Mouse (Mus musculus) heart, embryonic 14.5 days (tissue): ENCODE measurements around the gene Faah. TPM values are rescaled to one million over a fixed set of nuclear protein-coding genes. Genes with fewer than 3 reads are reported as not detected.

ENCODE experiments used
- ATAC-seq: fragments of 200-750 bp; cut with Nextera tagmentation; 2 replicates; pipeline ENCODE4 v1.8.0; 2017; ENCODE audit warnings: low read depth, moderate TSS enrichment; ENCODE audit not compliant: insufficient number of reproducible peaks, insufficient read depth, low FRiP score
- H3K27ac ChIP-seq, 2 experiments: fragments of 200-500 bp in 1 of 2; fragments of 300-500 bp in 1 of 2; sonication (generic) in 1 of 2; replicated peaks in 1 of 2; 2 replicates each; pipeline ENCODE4 v1.5.1; 2012 to 2014; ENCODE audit warnings: low read depth in 2 of 2, low read length in 2 of 2, control low read depth in 1 of 2, mild to moderate bottlenecking in 1 of 2, mixed read lengths in 1 of 2; ENCODE audit not compliant: control insufficient read depth in 1 of 2, insufficient read depth in 1 of 2
- H3K27me3 ChIP-seq: fragments of 300-500 bp; sonication (generic); 2 replicates; pipeline ENCODE4 v1.6.1; 2014; ENCODE audit warnings: mild to moderate bottlenecking, low read length, control low read depth; ENCODE audit not compliant: control insufficient read depth, insufficient read depth
- H3K36me3 ChIP-seq: fragments of 300-500 bp; sonication (generic); 2 replicates; pipeline ENCODE4 v1.6.1; 2014; ENCODE audit warnings: mild to moderate bottlenecking, control low read depth, low read length, mixed read lengths; ENCODE audit not compliant: control insufficient read depth, insufficient read depth
- H3K4me1 ChIP-seq, 2 experiments: fragments of 200-500 bp in 1 of 2; fragments of 300-500 bp in 1 of 2; sonication (generic) in 1 of 2; 2 replicates each; pipeline ENCODE4 v1.6.1; 2012 to 2014; ENCODE audit warnings: low read length in 2 of 2, control low read depth in 1 of 2, mixed read lengths in 1 of 2; ENCODE audit not compliant: control insufficient read depth in 2 of 2, insufficient read depth in 2 of 2
- H3K4me2 ChIP-seq: fragments of 300-500 bp; sonication (generic); 2 replicates; pipeline ENCODE4 v1.6.1; 2014; ENCODE audit warnings: mild to moderate bottlenecking, low read length
- H3K4me3 ChIP-seq, 2 experiments: fragments of 200-500 bp in 1 of 2; fragments of 300-500 bp in 1 of 2; sonication (generic) in 1 of 2; 2 replicates each; pipeline ENCODE4 v1.5.1; 2012 to 2014; ENCODE audit warnings: low read length in 2 of 2, mild to moderate bottlenecking in 2 of 2, control low read depth in 1 of 2, low read depth in 1 of 2, moderate library complexity in 1 of 2; ENCODE audit not compliant: control insufficient read depth in 1 of 2, insufficient read depth in 1 of 2
- H3K9ac ChIP-seq: fragments of 300-500 bp; sonication (generic); 2 replicates; pipeline ENCODE4 v1.6.1; 2014; ENCODE audit warnings: mild to moderate bottlenecking, low read length
- H3K9me3 ChIP-seq: fragments of 300-500 bp; sonication (generic); 2 replicates; pipeline ENCODE4 v1.6.1; 2016; ENCODE audit warnings: low read length, control low read depth; ENCODE audit not compliant: control insufficient read depth
- WGBS: fragments of 180-500 bp; shearing (Covaris S2); extraction: QIAGEN DNeasy Blood & Tissue Kit; methylation state at CpG from one replicate; pipeline ENCODE4 v1.1.7; 2014; 5-methylcytosine and 5-hydroxymethylcytosine counted together
- polyA plus RNA-seq: library from polyadenylated mRNA; unstranded; fragments of >200 nt; fragmentation: Nextera tagmentation; extraction: Ambion mirVana; gene quantifications from 2 replicates; pipeline ENCODE4 v1.2.1, GENCODE M21; 2014

Gene Faah
- polyA plus RNA-seq, 1 experiment from 2014 or later, result 1.9 TPM

DNA sequence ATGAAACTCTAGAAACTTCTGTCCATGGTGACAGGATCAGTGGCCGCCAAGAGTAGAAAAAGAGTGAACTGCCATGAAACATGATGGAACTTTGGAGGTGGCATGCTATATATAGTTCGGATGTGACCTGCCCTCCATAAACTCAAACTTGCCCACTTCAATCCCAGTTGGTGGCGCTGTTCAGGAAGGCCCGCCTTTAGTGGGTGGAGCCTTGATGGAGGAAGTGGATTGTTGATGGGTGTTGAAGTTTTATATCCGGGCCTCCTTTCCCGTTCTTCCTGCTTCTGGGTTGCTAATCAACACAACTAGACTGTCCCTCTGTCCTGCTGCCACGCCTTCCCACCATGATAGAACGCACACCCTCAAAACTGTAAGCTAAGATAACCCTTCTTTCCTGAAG is 32.8 kb downstream of the Faah start:
- Histone ChIP-seq H3K27me3 (peaks cover 28% of the 10 kb centered on the region), H3K27ac (no peak overlapping the region), H3K4me2 (no peak overlapping the region), H3K4me1 (peaks cover 2 to 3% of the 10 kb centered on the region in 2 experiments; a peak in 1 of 4 replicates), H3K9ac (no peak overlapping the region), H3K4me3 (no peak overlapping the region), H3K9me3 (no peaks in the 10 kb centered on the region), H3K36me3 (no peaks in the 10 kb centered on the region)
- WGBS, result 29% methylated on average over 8 of the region's 8 CpGs
- ATAC-seq, result no peak

DNA sequence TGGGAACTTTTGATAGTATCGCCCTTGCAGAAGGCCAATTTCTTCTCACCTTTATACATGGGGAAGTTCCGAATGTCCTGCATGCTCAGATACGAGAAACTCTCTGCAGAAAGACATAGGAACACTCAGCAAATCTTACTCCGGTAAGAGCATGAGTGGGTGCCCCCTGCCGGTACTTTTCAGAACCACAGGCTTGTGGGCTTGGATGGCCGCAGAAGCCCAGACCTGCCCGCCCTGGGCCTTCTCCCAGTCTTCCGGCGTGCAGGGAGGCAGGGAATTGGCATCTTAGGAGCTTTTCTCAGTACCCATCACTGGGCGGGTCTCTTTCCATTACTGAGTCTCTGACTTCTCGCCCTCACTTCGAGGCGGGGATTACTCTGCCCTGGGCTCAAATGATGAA is 33.6 kb downstream of the Faah start:
- ATAC-seq, result no peak
- 3% methylated on average over 13 of the region's 13 CpGs for WGBS

DNA sequence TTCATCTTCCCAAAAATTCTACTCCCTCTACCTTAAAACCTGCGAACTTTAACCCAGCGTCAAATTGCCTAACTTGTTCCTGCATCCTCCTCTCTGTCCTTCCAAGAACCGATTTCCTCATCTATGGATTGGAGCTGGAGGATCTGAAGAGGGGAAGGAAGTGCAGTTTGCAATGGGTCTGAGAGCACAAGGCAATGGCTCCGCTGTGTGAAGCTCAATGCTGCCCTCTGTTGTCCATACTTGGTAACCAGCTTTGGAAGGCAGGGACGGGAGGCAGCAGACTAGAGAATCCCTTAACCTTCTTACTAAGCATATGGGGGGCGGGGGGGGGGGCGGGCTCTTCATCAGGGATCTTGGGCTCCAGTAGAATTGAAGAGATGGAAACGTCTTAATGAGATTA is 37.0 kb downstream of the Faah start:
- Histone ChIP-seq H3K36me3 (no peaks in the 10 kb centered on the region), H3K27ac (no peak overlapping the region), H3K4me3 (no peak overlapping the region), H3K9me3 (no peaks in the 10 kb centered on the region), H3K4me1 (peaks cover 2 to 11% of the 10 kb centered on the region in 2 experiments; a peak in 2 of 4 replicates), H3K9ac (no peak overlapping the region), H3K4me2 (no peak overlapping the region), H3K27me3 (peaks cover 71% of the 10 kb centered on the region)
- WGBS, result under 1% methylated on average over 8 of the region's 8 CpGs
- ATAC-seq, result no peak

More for the DNA sequence above, 33.6 kb downstream of the Faah start:
- H3K36me3 ChIP-seq, result no peaks in the 10 kb centered on the region
- H3K27me3 ChIP-seq, result peaks cover 37% of the 10 kb centered on the region
- H3K4me1 ChIP-seq, result peaks cover 2 to 11% of the 10 kb centered on the region in 2 experiments; a peak in 2 of 4 replicates
- no peak overlapping the region for H3K9ac ChIP-seq
- H3K27ac ChIP-seq, result no peak overlapping the region
- no peak overlapping the region for H3K4me3 ChIP-seq
- H3K4me2 ChIP-seq, result peak overlapping the region; percentile 34
- no peaks in the 10 kb centered on the region for H3K9me3 ChIP-seq

DNA sequence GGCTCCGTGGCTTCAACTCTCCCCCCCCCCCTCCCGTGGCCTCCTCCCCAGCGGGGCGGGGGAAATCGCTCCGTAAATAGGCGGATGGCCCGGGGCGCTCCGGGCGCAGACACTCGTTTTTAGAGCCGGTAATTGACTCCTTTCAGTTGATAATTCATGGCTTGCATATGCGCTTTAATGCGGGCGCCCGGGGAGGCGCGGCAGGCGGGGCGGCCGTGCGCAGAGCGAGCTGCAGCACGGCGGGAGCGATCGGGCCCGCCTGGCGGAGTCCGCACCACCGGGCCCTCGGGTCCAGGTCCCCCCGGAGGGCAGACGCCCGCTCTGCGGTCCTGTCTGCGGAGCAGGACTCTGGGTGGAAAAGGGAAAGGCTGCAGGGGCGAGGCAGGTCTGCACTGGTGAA is 38.3 kb downstream of the Faah start:
- H3K9me3 ChIP-seq, result no peaks in the 10 kb centered on the region
- no peak for ATAC-seq
- WGBS, result 2% methylated on average over 39 of the region's 39 CpGs
- H3K36me3 ChIP-seq, result no peaks in the 10 kb centered on the region
- no peak overlapping the region for H3K27ac ChIP-seq
- H3K9ac ChIP-seq, result peak overlapping the region; percentile 34; the same call in 1 of the 2 replicates
- peak overlapping the region; percentile 24 to 39 for H3K4me3 ChIP-seq
- H3K27me3 ChIP-seq, result peaks cover 81% of the 10 kb centered on the region
- peaks cover 0 to 10% of the 10 kb centered on the region in 2 experiments; a peak in 2 of 4 replicates for H3K4me1 ChIP-seq
- peak overlapping the region; percentile 62 for H3K4me2 ChIP-seq

DNA sequence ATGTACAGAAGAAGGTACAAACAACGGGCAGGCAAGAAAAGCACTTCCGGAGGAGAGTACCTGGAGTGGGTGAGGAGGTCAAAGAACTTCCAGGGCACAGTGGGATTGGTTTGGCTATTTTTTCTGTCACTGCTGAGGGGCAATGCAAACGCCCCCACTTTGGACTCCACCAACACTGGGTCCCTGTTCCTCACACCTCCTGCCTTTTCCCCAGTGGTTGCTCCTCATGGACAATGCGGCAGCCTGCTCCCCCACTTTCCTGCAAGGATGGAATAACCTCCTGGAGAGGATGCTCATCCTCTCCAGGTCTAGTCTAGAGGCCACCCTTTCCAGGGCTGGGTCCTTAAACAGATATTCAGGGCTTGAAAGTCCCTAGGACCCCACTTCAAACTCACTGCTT is 38.8 kb downstream of the Faah start:
- no peak overlapping the region for H3K9ac ChIP-seq
- H3K9me3 ChIP-seq, result no peaks in the 10 kb centered on the region
- peaks cover 0 to 8% of the 10 kb centered on the region in 2 experiments; a peak in 2 of 4 replicates for H3K4me1 ChIP-seq
- no peaks in the 10 kb centered on the region for H3K36me3 ChIP-seq
- H3K27ac ChIP-seq, result no peak overlapping the region
- H3K27me3 ChIP-seq, result peaks cover 87% of the 10 kb centered on the region
- WGBS, result 9% methylated on average over 4 of the region's 4 CpGs
- ATAC-seq, result no peak
- peak overlapping the region; percentile 62; the same call in 1 of the 2 replicates for H3K4me2 ChIP-seq
- H3K4me3 ChIP-seq, result no peak overlapping the region; a peak in 1 of 4 replicates

DNA sequence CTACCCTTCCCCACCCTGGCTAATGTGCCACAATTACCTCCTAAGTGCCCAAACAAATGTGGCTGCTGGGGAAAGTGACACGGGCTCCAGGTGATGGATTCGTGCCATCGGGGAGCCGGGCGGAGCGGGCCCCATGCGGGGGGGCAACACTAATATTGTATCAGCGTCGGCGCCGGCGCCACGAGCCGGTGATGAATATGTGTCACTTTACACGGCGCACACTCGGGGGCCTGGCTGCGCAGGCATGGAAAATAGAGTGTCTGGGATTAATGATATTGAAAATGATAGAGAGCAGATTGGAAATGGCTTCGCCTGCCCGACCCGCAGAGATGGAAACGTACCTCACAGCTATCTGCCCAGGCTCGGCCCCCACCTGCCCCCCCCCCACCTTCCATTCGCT is 45.2 kb downstream of the Faah start:
- Histone ChIP-seq H3K9me3 (no peaks in the 10 kb centered on the region), H3K4me3 (no peak overlapping the region), H3K4me1 (no peaks in the 10 kb centered on the region), H3K36me3 (no peaks in the 10 kb centered on the region), H3K9ac (no peak overlapping the region), H3K27ac (no peak overlapping the region), H3K27me3 (peaks cover 93% of the 10 kb centered on the region), H3K4me2 (no peak overlapping the region)
- 53% methylated on average over 24 of the region's 24 CpGs for WGBS
- no peak for ATAC-seq

DNA sequence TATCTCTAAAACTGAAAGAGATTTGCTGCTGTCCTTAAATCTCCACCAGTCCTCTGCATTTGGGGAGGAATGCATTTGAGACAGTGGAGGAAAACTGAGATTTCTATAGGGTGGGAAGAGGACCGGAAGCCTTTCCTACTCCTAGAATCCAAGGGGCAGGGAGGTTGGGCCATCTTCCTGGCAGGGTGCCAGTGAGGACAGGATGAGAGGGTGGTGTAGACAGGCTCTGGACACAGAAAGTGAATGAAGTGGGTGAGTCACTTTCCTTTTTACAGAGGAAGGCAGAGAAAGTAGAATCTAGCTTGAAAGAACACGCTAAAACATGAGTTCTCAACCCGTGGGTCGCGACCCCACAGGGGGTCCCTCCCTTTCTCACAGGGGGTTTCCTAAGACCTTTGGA is 53.3 kb downstream of the Faah start:
- H3K9ac ChIP-seq, result no peak overlapping the region
- WGBS, result 16% methylated on average over 5 of the region's 5 CpGs
- no peaks in the 10 kb centered on the region for H3K9me3 ChIP-seq
- no peak overlapping the region for H3K27ac ChIP-seq
- ATAC-seq, result no peak
- H3K4me3 ChIP-seq, result no peak overlapping the region
- peaks cover 3 to 4% of the 10 kb centered on the region in 2 experiments; a peak in 3 of 4 replicates for H3K4me1 ChIP-seq
- H3K36me3 ChIP-seq, result no peaks in the 10 kb centered on the region
- H3K27me3 ChIP-seq, result peaks cover 92% of the 10 kb centered on the region
- H3K4me2 ChIP-seq, result no peak overlapping the region

DNA sequence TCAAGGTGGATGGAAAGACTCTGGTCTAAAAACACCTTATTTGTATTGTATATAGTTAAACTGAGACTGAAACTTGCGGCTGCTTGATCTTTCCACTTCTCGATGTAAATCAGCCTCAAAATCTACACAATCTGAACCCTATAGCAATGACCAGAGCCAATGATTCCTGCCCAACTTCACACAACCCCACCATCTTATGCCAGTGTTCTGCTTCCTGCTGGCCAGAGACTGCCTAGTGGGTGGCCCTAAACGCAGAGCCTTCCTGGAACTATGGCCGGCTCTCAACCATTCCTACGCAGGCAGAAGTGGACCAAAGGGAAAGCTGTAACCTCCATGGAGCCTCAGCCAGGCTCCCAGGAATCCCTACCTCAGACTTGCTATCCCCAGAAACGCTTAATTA is 54.0 kb downstream of the Faah start:
- WGBS, result 14% methylated on average over 6 of the region's 6 CpGs
- no peak overlapping the region for H3K9ac ChIP-seq
- no peaks in the 10 kb centered on the region for H3K36me3 ChIP-seq
- H3K27ac ChIP-seq, result no peak overlapping the region
- peaks cover 3 to 4% of the 10 kb centered on the region in 2 experiments; a peak in 3 of 4 replicates for H3K4me1 ChIP-seq
- ATAC-seq, result no peak
- no peak overlapping the region for H3K4me2 ChIP-seq
- no peak overlapping the region for H3K4me3 ChIP-seq
- H3K9me3 ChIP-seq, result no peaks in the 10 kb centered on the region
- H3K27me3 ChIP-seq, result peaks cover 86% of the 10 kb centered on the region
